Mouse (Mus musculus) MEL (cell line): Measurements from ENCODE around the gene Pln.

Experiments used
- CTCF ChIP-seq, 3 experiments: IDR thresholded peaks in 2 of 3; conservative IDR thresholded peaks in 1 of 3; 2 replicates each; pipeline ENCODE4 v1.5.1; 2011 to 2012; ENCODE audit warnings: low read length in 3 of 3, low read depth in 2 of 3, mild to moderate bottlenecking in 2 of 3, improper control_type of control experiment in 1 of 3, inconsistent platforms in 1 of 3, mixed read lengths in 1 of 3, moderate library complexity in 1 of 3; ENCODE audit not compliant: control insufficient read depth in 1 of 3, insufficient read depth in 1 of 3, poor library complexity in 1 of 3, severe bottlenecking in 1 of 3
- ELF1 ChIP-seq: IDR thresholded peaks from 2 replicates; pipeline ENCODE4 v1.6.1; 2014; ENCODE audit warnings: low read depth, mild to moderate bottlenecking, inconsistent platforms, low read length, improper control_type of control experiment, moderate library complexity
- KAT2A ChIP-seq: conservative IDR thresholded peaks from 2 replicates; pipeline ENCODE4 v1.6.1; 2012; ENCODE audit warnings: low read depth, low read length, improper control_type of control experiment, inconsistent platforms
- POLR2A ChIP-seq, 2 experiments: IDR thresholded peaks; 2 replicates each; pipeline ENCODE4 v1.6.1; 2011 to 2012; ENCODE audit warnings: low read length in 2 of 2, mild to moderate bottlenecking in 2 of 2, control low read depth in 1 of 2, improper control_type of control experiment in 1 of 2, low read depth in 1 of 2, moderate library complexity in 1 of 2; ENCODE audit not compliant: control insufficient read depth in 1 of 2, insufficient read depth in 1 of 2, poor library complexity in 1 of 2
- ZMIZ1 ChIP-seq: IDR thresholded peaks from 2 replicates; pipeline ENCODE4 v1.6.1; 2012; ENCODE audit warnings: low read depth, mild to moderate bottlenecking, inconsistent platforms, low read length, improper control_type of control experiment, moderate library complexity

DNA sequence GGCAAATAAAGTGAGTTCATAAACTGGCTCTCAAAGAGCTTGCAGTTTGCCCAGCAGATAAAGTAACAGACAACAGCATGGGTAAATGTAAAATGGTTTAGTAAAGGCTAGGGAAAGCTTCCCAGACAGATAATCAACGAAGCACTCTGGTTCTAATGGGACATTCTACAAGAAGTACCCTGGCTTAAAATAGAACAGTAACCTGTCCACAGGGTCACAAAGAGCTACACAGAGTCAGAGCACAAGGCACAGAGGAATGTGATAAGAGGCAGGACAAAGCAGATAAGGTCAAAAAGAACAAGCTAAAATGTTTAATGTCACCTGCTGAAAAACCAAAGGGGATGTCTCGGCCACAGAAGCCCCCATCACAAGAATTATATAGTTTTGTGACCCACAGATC, 4.7 kb upstream of the Pln start:
- no peak for TF ChIP-seq ZMIZ1
- TF ChIP-seq KAT2A = no peak
- no peak for TF ChIP-seq CTCF (IDR thresholded peaks at IDR 0.05 in 2 of 3, conservative IDR thresholded peaks at IDR 0.05 in 1 of 3; ENCODE audit: control insufficient read depth in 1 of 3, insufficient read depth in 1 of 3, low read depth in 2 of 3, low read length in 3 of 3, poor library complexity in 1 of 3, severe bottlenecking in 1 of 3)
- TF ChIP-seq POLR2A (IDR thresholded peaks at IDR 0.05; ENCODE audit: control insufficient read depth in 1 of 2, insufficient read depth in 1 of 2, low read depth in 1 of 2, low read length in 2 of 2, poor library complexity in 1 of 2) = no peak
- TF ChIP-seq ELF1 = no peak
